Mouse (Mus musculus): ENCODE data around the gene Specc1. TPM values are rescaled to one million over a fixed set of nuclear protein-coding genes. Genes with fewer than 3 reads are reported as not detected.
A peak's percentile ranks its signal among the peaks of the same experiment; 100 is the strongest.

Gene Specc1
- polyA plus RNA-seq (2014; fragmentation: Nextera tagmentation; extraction: Ambion mirVana) = 13.0 and 13.4 TPM in 2 replicates

DNA sequence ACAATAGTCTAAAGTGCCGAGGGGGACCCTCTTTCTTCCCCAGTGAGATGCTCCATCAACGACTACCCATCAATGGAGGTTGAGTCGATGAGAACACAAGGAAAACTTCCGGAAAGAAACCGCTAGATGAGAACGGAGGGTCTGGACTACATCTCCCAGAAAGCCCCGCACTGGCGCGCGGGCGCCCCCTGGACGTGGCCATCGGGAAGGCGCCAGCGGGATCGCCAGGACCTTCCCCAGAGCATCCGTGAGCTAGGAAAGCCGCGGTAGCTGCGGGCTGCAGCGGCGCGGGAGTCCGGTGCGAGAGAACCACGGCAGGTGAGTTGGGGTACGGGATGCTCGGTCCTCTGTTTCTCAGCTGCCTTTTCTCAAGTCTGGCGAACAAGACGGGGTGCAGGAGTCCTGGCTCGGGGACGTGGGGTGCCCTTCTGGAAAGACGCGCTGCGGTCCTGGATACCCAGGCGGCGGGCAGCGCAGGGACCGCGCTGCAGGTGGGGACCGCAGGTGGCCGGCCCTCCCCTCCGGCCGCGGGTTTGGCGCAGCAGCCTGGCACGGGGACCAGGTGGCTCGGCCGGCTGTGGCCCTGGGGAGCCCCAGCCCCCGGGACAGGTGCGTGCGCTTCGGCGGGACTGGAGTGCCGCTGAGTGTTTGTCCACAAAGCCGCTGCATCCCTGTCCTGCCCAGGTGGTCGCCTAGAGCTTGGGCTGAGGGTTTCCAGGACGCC, at the start of gene Specc1:
TSS of gene Specc1 (plus strand) at position 192 of the 724 bp plus-strand sequence.
- WGBS = under 1% methylated on average over 58 of the region's 58 CpGs
- peak within 1 kb of the TSS; percentile 38 for H3K9ac ChIP-seq

DNA sequence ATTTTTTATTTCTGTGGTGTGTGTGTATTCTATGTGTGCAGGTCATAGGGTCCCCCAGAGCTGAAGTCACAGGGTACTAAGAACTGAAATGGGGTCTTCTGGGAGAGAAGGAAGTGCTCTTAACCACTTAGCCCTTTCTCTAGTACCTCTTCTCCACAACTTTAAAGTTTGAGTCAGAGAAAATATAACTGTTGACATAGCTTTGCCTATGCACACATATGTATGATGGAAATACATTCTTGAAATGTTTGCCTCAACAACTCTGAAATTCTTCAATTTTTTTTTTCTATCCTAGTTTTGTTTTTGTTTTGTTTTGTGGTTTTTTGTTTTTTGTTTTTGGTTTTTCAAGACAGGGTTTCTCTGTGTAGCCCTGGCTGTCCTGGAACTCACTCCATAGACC, 48.2 kb upstream of the Specc1 start:
- no peak overlapping the region for H3K9ac ChIP-seq
- H3K9me3 ChIP-seq (ENCODE audit: low read depth, low read length) = no peaks in the 10 kb centered on the region
- ATAC-seq (ENCODE audit: insufficient read depth) (no peak), DNase-seq (no peak)
- H3K27ac ChIP-seq (ENCODE audit: low read depth) = no peak overlapping the region
- no peak overlapping the region for H3K4me3 ChIP-seq (ENCODE audit: low read depth, low read length)
- no peak for TF ChIP-seq CTCF (IDR thresholded peaks at IDR 0.05; ENCODE audit: low read depth)
- H3K4me2 ChIP-seq = no peak overlapping the region
- peaks cover 71% of the 10 kb centered on the region for H3K36me3 ChIP-seq (ENCODE audit: insufficient read depth)
- no peaks in the 10 kb centered on the region for H3K27me3 ChIP-seq (ENCODE audit: insufficient read depth, low read length)
- no peaks in the 10 kb centered on the region for H3K4me1 ChIP-seq (ENCODE audit: insufficient read depth)

More for the DNA sequence above, at the start of gene Specc1:
- DNase-seq (peak; percentile 94), ATAC-seq (ENCODE audit: insufficient read depth) (peak; percentile 93)
- H3K9me3 ChIP-seq (ENCODE audit: low read depth, low read length) = no peaks in the 10 kb centered on the region
- peak; percentile 94 for TF ChIP-seq CTCF (IDR thresholded peaks at IDR 0.05; ENCODE audit: low read depth)
- H3K4me1 ChIP-seq (ENCODE audit: insufficient read depth) = no peaks in the 10 kb centered on the region
- no peak within 1 kb of the TSS for H3K27ac ChIP-seq (ENCODE audit: low read depth)
- peaks cover 21% of the 10 kb centered on the region for H3K27me3 ChIP-seq (ENCODE audit: insufficient read depth, low read length)
- peak within 1 kb of the TSS; percentile 58 for H3K4me3 ChIP-seq (ENCODE audit: low read depth, low read length)
- no peaks in the 10 kb centered on the region for H3K36me3 ChIP-seq (ENCODE audit: insufficient read depth)
- peak within 1 kb of the TSS; percentile 99 for H3K4me2 ChIP-seq

DNA sequence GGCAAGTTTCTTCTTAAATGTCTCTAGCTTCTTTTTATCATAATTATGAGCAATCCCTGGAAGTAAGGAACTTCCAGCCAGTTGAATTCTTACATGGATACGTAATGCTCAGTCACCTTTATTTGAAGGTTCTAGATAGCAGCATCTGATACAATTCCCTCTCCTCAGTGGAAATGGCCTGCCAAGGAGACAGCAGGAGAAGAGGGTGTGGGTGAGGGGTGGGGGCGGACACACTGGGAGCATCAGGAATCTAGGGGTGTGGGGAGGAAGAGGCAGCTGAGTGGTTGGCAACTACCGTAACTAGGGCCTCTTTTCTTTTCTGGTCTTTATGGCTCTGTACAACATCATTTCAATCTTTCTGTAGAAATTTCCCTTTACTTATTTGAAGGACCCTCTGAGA, 36.9 kb upstream of the Specc1 start:
- no peaks in the 10 kb centered on the region for H3K9me3 ChIP-seq (ENCODE audit: low read depth, low read length)
- H3K27ac ChIP-seq (ENCODE audit: low read depth) = no peak overlapping the region
- no peak for ATAC-seq (ENCODE audit: insufficient read depth)
- H3K27me3 ChIP-seq (ENCODE audit: insufficient read depth, low read length) = no peaks in the 10 kb centered on the region
- H3K4me2 ChIP-seq = no peak overlapping the region
- no peak for DNase-seq
- H3K36me3 ChIP-seq (ENCODE audit: insufficient read depth) = peaks cover 41% of the 10 kb centered on the region
- no peak overlapping the region for H3K4me3 ChIP-seq (ENCODE audit: low read depth, low read length)
- WGBS = 94% methylated on average over 3 of the region's 3 CpGs
- no peaks in the 10 kb centered on the region for H3K4me1 ChIP-seq (ENCODE audit: insufficient read depth)
- TF ChIP-seq CTCF (IDR thresholded peaks at IDR 0.05; ENCODE audit: low read depth) = no peak
- no peak overlapping the region for H3K9ac ChIP-seq

DNA sequence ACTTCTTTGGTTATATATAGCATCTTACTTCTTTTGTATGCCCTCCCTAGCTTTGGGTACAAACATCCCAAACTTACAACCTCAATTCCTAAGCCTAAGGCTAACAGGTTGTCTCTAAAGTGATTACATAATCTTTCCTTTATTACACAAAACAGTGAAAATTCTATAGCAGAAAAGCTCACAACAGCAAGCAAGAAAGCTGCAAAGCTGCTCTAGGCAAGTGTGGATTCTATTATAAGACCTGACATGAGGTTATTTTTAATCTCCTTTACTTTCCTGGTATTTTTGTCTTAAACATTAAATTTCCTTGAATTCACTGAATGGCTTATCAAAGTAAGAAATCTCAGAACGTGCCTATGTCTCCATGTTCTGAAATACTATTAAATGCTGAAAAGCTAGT, 33.3 kb upstream of the Specc1 start:
- no peaks in the 10 kb centered on the region for H3K27me3 ChIP-seq (ENCODE audit: insufficient read depth, low read length)
- H3K4me1 ChIP-seq (ENCODE audit: insufficient read depth) = no peaks in the 10 kb centered on the region
- H3K36me3 ChIP-seq (ENCODE audit: insufficient read depth) = peaks cover 29% of the 10 kb centered on the region
- no peak overlapping the region for H3K4me3 ChIP-seq (ENCODE audit: low read depth, low read length)
- no peaks in the 10 kb centered on the region for H3K9me3 ChIP-seq (ENCODE audit: low read depth, low read length)
- H3K4me2 ChIP-seq = no peak overlapping the region
- no peak for ATAC-seq (ENCODE audit: insufficient read depth)
- no peak for TF ChIP-seq CTCF (IDR thresholded peaks at IDR 0.05; ENCODE audit: low read depth)
- no peak overlapping the region for H3K27ac ChIP-seq (ENCODE audit: low read depth)
- no peak for DNase-seq
- no peak overlapping the region for H3K9ac ChIP-seq
- 83% methylated on average over 1 of the region's 1 CpGs for WGBS

DNA sequence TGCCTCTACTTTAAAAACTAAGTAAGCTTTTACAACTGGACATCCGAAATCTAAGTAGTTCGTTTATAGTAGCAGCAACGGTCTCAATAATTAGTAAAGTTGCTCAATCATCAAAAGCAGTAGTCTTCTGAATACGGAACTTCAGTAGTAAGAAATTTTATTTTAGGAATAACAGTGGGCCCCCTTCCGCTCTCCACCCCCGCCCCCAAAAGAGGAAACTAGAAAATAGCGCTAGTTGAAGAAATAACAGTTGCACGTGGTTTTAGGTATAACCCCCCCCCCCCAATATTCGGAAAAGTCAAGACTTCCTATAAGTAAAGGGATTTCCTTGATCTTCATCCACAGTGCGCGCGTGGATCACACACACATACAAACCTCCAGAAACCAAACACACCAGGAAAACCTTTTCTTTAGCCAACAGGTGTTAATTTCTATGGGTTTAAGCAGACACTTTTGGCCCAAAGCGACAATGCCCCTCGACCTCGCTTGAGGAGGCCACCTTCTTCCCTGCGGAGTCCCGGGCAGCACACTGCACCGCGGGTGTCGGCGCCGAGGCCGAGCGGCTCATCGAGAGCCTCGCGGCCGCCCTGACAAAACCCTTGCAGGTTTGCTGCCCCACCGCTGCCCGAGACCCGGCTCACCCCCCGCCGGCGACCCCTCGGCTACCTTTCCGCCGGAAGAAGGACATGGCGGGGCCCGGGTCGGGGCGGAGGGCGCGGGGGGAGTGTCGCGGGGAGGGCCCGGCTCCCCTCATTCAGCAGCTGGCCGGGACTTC, 27.1 kb upstream of the Specc1 start:
- Histone ChIP-seq H3K9me3 (ENCODE audit: low read depth, low read length) (no peaks in the 10 kb centered on the region), H3K4me2 (peak overlapping the region; percentile 66), H3K27me3 (ENCODE audit: insufficient read depth, low read length) (no peaks in the 10 kb centered on the region), H3K36me3 (ENCODE audit: insufficient read depth) (peaks cover 7% of the 10 kb centered on the region; the same call in 1 of the 2 replicates), H3K9ac (peak overlapping the region; percentile 88), H3K27ac (ENCODE audit: low read depth) (peak overlapping the region; percentile 93), H3K4me3 (ENCODE audit: low read depth, low read length) (peak overlapping the region; percentile 95), H3K4me1 (ENCODE audit: insufficient read depth) (0 out of 2 replicates have a peak, but pooled peaks cover 3% of the 10 kb centered on the region)
- WGBS = under 1% methylated on average over 47 of the region's 47 CpGs
- ATAC-seq (ENCODE audit: insufficient read depth) (peak; percentile 67), DNase-seq (peak; percentile 5)
- no peak for TF ChIP-seq CTCF (IDR thresholded peaks at IDR 0.05; ENCODE audit: low read depth)

DNA sequence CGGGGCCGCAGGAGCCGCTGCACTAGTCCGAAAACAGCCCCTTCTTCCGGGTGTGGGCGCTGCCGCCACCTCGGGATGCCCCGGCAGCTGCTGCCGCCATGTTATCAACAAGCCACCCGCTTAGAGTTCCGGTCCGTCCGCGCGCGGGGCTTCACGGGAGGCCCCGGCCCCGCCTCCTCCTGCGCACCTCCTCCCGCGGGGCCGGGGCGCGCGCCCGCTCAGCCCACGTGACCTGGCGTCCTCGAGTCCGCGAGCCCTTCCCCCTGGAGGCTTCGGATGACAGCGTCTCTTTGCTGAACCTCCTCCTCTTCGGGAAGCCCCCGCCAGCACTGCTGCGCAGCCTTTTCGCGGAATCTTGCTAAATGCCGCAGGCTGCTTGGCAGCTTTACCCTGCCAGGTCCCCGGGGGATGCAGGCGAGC, 26.5 kb upstream of the Specc1 start, which contains the start of gene Akap10:
TSS of gene Akap10 (minus strand) at position 155 of the 420 bp plus-strand sequence.
- Histone ChIP-seq H3K9ac (peak within 1 kb of the TSS; percentile 88), H3K9me3 (ENCODE audit: low read depth, low read length) (no peaks in the 10 kb centered on the region), H3K36me3 (ENCODE audit: insufficient read depth) (peaks cover 5% of the 10 kb centered on the region; the same call in 1 of the 2 replicates), H3K4me3 (ENCODE audit: low read depth, low read length) (peak within 1 kb of the TSS; percentile 95), H3K4me1 (ENCODE audit: insufficient read depth) (0 out of 2 replicates have a peak, but pooled peaks cover 3% of the 10 kb centered on the region), H3K4me2 (peak within 1 kb of the TSS; percentile 84), H3K27me3 (ENCODE audit: insufficient read depth, low read length) (no peaks in the 10 kb centered on the region), H3K27ac (ENCODE audit: low read depth) (peak within 1 kb of the TSS; percentile 93)
- WGBS = under 1% methylated on average over 43 of the region's 43 CpGs
- ATAC-seq (ENCODE audit: insufficient read depth) = peak; percentile 96
- TF ChIP-seq CTCF (IDR thresholded peaks at IDR 0.05; ENCODE audit: low read depth) = peak; percentile 11; the same call in 1 of the 2 replicates
- peak; percentile 98 for DNase-seq

Measured in lung, embryonic 14.5 days (tissue).